Mouse (Mus musculus): ENCODE measurements around the gene Zmym3. TPM values are rescaled to one million over a fixed set of nuclear protein-coding genes. Genes with fewer than 3 reads are reported as not detected.

The Zmym3 gene
- 23.4 TPM for polyA plus RNA-seq (2014; fragmentation: Illumina TruSeq; extraction: RNeasy Lipid Tissue Mini Kit (QIAGEN cat#74804); ENCODE audit: low read depth, low replicate concordance)

DNA sequence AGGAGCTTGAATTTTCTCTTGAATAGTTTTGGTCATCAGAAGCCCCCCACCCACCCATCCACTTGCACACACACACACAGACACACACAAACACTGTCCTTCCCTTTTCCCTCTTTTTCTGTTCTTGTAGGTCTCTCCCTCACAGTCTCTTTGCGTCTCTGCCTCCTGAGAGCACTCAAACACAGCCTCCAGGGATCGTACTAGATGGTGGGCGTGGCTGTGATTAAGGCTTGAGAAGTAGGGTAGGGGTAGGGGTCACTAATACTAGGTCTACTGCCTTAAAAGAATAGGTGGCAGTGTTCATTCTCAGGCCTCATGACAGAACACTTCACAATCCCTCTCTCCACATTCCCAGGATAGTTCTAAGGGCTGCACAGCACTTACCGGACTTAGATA, at the start of gene Zmym3:
Gene Zmym3, minus strand, starts transcription at position 150 of the 396 bp plus-strand sequence.

DNA sequence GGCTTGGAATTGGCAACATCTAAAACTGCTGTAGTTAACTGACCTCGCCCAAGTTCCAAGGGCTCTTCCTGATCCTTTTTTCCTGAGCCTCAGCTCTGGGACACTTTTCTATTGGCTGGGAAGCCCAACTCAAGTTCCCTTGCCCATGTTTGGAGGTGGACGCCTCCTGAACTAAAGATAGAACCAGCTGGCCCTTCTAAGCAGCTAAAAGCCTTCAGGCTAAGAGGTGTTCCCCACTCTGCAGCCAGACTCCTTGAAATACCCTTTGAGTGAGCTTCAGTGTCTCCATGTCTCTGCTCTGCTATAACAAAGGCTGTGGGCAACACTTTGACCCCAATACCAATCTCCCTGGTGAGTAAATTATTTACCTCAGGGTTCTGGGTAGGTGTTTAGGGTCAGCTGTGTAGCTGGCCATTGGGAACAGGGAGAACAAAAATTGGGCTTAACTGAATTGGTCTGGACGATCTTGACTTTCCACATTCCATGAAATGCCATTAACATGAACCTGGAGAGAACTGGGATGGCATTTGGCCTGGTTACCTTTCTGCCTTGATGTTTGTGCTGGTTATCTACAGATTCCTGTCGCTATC, 28.3 kb upstream of the Zmym3 start, which contains the start of gene Itgb1bp2:
Gene Itgb1bp2, plus strand, starts transcription at position 203 of the 590 bp plus-strand sequence.

DNA sequence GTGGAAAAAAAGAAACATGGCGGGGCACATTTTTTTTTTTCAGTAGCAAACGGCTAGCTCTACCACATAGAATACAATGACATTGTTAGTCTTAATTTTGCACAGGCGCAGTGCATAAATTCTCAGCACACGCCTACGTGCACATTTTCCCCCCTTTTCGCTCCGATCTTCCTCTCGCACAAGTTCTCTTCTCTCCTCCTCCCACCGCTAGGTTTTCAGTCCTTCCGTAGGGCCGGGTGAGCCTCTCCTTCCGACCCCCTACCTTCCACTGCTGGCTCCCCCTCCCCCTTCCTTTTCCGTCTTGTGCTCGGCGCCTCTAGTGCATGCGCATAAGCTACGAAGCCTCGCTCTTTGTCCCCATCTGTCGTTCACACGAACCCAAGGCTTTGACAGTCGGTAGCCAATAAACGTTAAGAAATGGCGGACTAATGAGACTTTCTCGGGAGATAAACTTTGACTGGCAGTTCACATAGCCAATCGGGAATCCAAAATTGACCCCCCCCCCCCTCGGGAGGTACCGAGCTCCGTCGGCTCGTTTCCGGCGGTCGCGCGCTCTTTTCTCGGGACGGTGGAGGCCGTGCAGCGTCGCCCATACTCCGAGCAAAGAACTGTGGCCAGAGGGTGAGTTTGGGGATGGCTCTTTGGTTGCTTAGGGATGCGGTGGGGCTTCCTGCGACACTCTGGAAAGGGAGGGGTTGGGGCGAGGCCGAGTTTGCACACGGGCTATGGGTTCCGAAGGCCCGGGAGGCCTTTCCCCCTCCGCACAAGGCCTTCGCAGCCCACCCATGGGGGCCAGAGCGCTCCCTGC, 8.7 kb upstream of the Zmym3 start, which contains the start of gene Nono:
Gene Nono, plus strand, starts transcription at position 177 of the 808 bp plus-strand sequence.

DNA sequence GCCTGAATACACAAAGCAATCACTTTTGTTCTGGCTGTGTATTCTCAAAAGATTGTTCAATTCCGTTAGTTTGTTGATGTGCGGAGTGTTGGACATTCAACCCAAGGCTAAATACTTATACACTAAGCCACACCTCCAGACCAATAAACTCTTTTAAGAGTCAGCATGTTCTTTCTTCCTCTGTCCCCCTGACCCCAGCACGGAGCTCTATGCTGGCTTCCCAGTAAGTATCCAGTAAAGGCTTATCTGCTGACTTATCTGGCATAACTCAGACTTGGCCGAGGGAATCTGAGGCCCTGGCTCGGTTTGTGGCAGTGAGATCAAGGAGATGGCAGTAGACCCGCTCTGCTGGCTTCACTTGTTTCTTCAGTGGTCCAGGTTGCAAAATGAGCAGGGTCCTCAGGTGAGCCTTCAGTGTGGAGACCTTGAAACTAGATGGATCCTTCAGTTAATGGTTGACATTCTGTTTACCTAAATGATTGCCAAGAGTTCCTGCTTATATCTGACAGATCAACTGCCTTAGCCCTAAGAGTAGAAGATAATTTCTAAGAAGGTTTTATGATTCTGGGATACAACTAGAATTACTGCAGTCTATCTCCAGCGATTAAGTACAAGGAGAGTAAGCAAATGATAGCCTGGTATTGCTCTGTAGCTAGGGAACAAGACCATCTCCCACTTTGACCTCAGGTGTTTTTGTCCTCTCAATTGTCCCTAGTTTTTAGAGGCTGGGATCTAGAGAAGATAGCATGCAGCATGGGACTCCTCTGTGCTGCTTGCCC, 44.3 kb downstream of the Zmym3 start, which contains the start of gene Gjb1:
Gene Gjb1, plus strand, starts transcription at position 189 of the 779 bp plus-strand sequence.

Other genes starting within 250 kb of the Zmym3 start
- gene Snx12, start 198.3 kb downstream of the Zmym3 start, polyA plus RNA-seq (2014; fragmentation: Illumina TruSeq; extraction: RNeasy Lipid Tissue Mini Kit (QIAGEN cat#74804); ENCODE audit: low read depth, low replicate concordance): 22.7 TPM
- gene Foxo4, start 166.3 kb downstream of the Zmym3 start, polyA plus RNA-seq (2014; fragmentation: Illumina TruSeq; extraction: RNeasy Lipid Tissue Mini Kit (QIAGEN cat#74804); ENCODE audit: low read depth, low replicate concordance): 54.5 TPM
- not detected for gene Gm614, start 156.9 kb downstream of the Zmym3 start, polyA plus RNA-seq (2014; fragmentation: Illumina TruSeq; extraction: RNeasy Lipid Tissue Mini Kit (QIAGEN cat#74804); ENCODE audit: low read depth, low replicate concordance)
- 13.6 TPM for gene Il2rg, start 152.6 kb downstream of the Zmym3 start, polyA plus RNA-seq (2014; fragmentation: Illumina TruSeq; extraction: RNeasy Lipid Tissue Mini Kit (QIAGEN cat#74804); ENCODE audit: low read depth, low replicate concordance)
- not detected for gene Gm20489, start 151.8 kb downstream of the Zmym3 start, polyA plus RNA-seq (2014; fragmentation: Illumina TruSeq; extraction: RNeasy Lipid Tissue Mini Kit (QIAGEN cat#74804); ENCODE audit: low read depth, low replicate concordance)
- gene Med12, start 146.8 kb downstream of the Zmym3 start, polyA plus RNA-seq (2014; fragmentation: Illumina TruSeq; extraction: RNeasy Lipid Tissue Mini Kit (QIAGEN cat#74804); ENCODE audit: low read depth, low replicate concordance): 33.3 TPM
- gene Nlgn3, start 121.7 kb downstream of the Zmym3 start, polyA plus RNA-seq (2014; fragmentation: Illumina TruSeq; extraction: RNeasy Lipid Tissue Mini Kit (QIAGEN cat#74804); ENCODE audit: low read depth, low replicate concordance): 0.39 TPM
- 0.31 TPM for gene Gjb1, start 44.5 kb downstream of the Zmym3 start, polyA plus RNA-seq (2014; fragmentation: Illumina TruSeq; extraction: RNeasy Lipid Tissue Mini Kit (QIAGEN cat#74804); ENCODE audit: low read depth, low replicate concordance)
- 86.4 TPM for gene Nono, start 8.5 kb upstream of the Zmym3 start, polyA plus RNA-seq (2014; fragmentation: Illumina TruSeq; extraction: RNeasy Lipid Tissue Mini Kit (QIAGEN cat#74804); ENCODE audit: low read depth, low replicate concordance)
- gene Itgb1bp2, start 28.2 kb upstream of the Zmym3 start, polyA plus RNA-seq (2014; fragmentation: Illumina TruSeq; extraction: RNeasy Lipid Tissue Mini Kit (QIAGEN cat#74804); ENCODE audit: low read depth, low replicate concordance): 289 TPM
- 19.3 TPM for gene Taf1, start 111.9 kb upstream of the Zmym3 start, polyA plus RNA-seq (2014; fragmentation: Illumina TruSeq; extraction: RNeasy Lipid Tissue Mini Kit (QIAGEN cat#74804); ENCODE audit: low read depth, low replicate concordance)
- gene Ogt, start 219.2 kb upstream of the Zmym3 start, polyA plus RNA-seq (2014; fragmentation: Illumina TruSeq; extraction: RNeasy Lipid Tissue Mini Kit (QIAGEN cat#74804); ENCODE audit: low read depth, low replicate concordance): 83.9 TPM

All from heart, adult 10 weeks (tissue).